Mouse (Mus musculus) embryo, embryonic 10.5 days (tissue): Measurements from ENCODE around the gene Fam221a.
A peak's percentile ranks its signal among the peaks of the same experiment; 100 is the strongest.

Source experiments
- DNase-seq: peaks from one replicate; pipeline ENCODE4 v3.0.0-alpha.2; 2015; ENCODE audit warnings: low spot score

Fam221a gene

DNA sequence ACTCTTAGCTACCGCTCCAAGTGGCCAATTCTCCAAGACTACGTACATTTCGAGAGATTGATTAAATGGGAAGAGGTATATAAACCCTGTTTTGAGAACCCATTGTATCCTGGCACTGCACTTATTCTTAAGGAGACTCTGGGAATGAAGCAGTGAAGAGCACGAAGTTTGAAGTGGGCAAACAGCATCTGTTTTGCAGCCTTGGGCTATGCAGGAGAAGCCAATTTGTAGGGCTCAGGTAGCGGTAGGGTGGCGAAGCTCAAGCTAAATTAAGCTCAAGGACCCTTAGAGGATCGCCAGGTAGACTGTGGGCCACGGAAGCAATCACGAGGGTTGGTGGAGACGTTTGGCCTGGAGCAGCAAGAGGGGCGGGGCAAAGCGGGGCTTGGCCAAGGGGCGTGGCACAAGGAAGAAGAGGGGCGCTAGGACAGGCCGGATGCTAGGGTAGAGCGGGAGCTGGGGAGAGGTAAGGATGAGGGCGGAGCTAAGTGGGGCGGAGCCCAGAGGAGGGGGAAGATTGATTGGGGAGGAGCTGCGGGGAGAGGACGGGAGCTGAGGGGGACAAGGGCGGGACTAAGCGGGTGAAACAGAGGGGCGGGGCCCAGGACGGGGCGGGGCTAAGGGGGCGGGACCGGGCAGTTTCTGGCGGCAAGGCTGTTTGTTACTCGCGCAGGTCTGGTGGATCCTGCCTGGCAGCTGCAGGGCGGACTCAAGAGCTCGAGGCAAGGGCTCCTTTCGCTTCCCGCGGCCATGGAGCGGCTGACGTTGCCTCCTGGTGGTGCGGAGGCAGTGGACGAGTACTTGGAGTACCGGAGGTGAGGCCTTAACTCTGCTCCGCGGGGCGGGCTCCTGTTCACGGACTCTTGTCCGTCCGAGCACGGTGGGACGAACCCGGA, at the start of gene Fam221a:
Gene Fam221a, plus strand, starts transcription at position 581 of the 896 bp plus-strand sequence.
- peak; percentile 97 for DNase-seq

DNA sequence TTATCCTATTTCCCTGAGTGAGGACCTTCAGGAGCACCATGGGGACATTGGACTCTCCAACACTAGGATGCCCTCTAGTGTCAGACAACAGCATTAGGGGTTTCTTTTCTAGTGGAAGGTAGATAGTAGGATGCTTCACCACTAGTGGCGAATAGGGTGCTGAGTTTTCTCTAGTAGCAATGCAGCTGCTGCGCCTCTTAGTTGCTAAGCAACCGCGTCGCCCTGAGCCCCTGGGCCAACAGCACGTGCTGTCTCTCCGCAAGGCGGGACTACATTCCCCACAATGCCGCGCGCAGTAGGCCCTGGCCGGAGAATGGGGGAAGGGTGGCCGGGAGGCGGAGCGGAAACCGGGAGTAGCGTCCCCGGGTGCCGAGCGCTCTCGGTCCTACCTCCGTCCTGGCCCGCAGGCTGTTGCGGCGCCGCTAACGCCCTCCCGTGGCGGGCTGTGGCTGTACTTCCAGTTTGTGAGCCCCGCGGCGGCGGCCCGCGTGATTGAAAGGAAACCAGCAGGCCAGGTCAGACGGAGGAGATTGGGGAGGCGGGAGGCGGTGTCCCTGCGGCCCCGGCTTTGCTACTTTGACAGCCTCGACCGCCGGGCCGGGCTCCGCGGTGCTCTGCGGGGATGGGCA, 48.5 kb upstream of the Fam221a start, which contains the start of gene Ccdc126:
Gene Ccdc126, plus strand, starts transcription at position 309 of the 629 bp plus-strand sequence.
- peak; percentile 99 for DNase-seq

DNA sequence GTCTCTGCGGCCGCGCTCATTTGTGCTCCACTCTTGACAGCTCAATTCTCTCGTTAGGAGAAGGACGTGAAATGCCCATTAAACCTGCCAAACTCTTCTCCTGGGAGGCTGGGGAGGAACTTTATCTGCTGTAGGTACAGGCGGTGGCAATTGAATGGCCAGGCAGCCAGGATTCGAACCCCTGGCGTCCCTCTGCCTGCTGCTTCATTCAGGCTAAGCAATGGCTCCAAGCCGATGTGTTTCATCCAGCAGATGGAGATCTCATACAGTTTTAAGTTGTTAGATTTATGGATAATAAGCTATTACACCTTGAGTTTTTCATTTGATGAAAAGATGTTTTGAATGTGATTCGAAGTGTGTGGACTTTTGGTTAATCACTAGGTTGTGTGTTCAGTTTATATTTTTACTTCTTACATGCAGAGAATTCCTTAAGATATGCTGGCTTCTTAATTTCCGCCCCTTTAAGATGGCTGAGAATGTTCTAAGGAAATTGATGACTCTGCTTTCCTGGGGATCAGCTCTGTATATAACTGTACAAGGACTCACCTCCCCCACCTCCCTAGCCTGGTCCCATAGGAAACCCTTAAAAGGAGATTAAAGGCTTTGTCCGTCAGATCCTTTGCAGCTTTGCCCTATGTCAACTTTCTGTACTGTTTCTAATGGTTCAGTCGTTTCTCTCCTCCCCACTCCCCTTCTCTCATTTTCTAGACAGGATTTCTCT, 47.8 kb upstream of the Fam221a start:
- DNase-seq: peak; percentile 49

DNA sequence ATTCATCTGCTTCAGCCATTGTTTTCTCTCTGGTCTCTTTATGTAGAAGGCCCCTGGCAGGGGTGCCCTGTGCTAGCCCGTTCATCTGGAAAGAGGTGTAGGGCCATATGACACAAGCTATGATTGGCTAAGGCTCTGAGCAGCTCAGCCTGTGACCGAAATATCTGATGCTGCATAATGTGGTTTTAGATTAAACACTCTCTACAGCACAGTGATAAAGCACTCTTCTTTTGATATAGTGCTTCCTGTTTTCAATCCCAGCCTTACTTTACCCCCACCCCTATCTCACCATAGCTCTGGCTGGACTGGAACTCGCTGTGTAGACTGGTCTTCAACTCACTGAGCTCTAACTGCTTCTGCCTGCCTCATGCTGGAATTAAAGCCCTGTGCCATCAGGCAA, 46.2 kb upstream of the Fam221a start:
- DNase-seq: no peak

DNA sequence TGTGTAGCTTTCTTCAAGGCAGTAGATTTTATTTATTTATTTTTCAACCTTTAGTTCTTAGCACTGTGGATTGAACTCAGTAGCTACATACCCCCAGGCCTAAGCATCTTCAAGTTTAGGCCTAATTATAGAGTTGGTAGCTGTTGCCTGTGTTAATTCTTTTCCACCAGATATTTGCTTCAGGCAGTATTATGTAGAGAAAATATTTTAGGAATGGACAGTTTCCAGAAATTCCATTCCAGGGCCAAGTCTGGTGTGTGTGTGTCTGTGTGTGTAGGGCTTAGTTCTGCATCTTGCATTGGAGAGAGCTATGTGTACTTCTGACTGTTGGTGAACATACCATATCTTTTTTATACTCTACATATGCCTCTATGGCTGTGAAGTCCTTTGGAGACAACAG, 45.5 kb upstream of the Fam221a start:
- no peak for DNase-seq

DNA sequence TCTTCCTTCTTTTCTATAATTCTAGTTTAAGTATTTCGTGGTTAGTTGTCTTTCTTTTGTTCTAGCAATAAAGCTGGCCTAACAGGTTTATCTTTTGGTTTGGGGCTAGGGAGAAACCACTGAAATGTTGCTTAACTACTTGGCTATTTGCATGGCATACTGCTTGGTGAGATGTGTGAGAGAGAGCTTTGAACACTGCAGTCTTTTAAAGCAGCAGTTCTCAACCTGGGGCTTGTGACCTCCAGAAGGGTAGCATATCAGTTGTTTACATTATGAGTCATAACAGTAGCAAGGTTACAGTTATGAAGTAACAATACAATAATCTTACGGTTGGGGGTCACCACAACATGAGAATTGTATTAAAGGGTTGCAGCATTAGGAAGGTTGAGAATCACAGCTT, 44.6 kb upstream of the Fam221a start:
- no peak for DNase-seq

DNA sequence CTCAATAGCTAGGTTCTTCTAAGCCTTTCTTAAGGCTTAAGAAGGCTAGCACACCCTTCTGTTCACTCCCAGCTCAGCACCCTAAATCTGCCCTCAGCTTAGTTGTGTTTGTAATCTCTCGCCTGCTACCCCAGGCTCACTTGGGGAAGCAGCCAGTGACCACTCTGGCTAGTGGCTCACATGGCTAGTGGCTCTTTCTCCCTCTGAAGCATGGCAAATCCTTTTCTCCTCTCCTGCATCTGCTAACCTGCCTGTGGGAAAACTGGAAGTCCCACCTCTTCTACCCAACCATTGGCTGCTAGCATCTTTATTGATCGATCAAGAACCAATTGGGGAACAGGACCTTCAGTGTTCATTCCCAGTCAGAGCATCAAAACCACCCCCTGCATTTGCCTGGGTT, 43.0 kb upstream of the Fam221a start:
- DNase-seq: peak; percentile 16

DNA sequence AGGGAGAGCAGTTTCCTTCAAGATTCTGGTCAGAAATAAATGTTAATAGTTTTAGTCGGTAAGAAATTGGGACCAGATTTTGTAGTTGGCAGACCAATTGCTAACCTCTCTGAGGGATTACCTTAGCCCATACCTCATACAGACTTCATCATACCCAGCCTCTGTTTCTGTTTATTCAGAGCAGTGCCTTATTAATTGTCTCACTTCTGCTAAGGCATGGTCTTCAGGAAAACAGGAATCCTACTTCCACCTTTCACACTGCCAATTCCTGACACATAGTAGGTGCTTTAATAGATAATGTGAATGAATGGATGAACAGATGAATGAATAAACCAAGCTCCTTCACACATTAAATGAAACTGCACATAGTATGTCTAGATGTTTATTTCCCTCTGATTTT, 42.2 kb upstream of the Fam221a start:
- DNase-seq: no peak

DNA sequence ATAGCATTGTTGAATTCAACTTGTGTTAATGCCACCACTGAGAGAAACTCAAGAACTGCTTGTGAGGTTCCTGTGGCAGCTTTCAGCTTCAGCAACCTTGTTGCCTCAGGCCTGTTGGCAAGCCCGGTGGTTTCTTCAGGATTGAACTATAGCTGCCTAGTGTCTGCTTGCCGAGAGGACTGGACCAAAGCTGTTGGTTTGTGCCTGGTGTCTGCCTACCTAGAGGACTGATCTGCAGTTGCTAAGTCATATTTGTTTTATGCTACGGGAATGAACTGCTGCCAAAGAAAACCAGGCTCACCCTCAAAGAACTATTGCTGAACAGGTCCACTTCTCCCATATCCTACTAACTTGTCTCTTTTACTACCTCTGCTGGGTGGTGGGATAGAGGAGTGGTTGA, 40.7 kb upstream of the Fam221a start:
- DNase-seq: no peak

DNA sequence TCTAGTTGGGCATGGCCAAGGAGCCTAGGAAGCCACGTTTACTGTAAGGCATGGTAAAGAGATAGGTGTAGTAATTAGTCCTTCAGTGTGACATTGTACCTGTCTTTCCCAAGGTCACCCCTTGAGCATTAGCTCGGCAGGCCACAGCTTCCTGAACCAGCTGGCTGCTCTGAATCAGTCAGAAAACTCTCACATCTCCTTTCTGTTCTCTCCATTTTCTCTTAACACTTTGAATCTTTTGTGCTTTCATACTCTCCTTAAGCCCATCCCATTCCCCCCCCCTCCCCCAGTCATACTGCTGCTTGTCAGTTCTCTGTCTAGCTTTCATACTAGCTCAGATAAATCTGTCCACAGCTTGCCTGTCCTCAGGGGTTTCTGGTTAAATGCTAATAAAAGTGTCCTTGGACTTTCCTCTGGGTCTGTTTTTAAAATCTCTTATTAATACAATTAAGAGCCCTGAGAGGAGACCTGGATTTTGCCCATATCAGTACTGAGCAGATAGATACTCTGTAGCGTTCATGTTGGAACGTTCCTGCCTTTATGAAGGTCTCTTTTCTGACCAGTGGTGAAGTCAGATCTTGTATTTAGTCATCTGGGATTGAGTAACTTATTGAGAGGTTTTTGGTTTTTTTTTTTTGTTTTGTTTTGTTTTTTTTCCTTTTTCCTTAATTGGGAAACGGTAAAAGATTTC, 36.0 kb upstream of the Fam221a start:
- DNase-seq: no peak

DNA sequence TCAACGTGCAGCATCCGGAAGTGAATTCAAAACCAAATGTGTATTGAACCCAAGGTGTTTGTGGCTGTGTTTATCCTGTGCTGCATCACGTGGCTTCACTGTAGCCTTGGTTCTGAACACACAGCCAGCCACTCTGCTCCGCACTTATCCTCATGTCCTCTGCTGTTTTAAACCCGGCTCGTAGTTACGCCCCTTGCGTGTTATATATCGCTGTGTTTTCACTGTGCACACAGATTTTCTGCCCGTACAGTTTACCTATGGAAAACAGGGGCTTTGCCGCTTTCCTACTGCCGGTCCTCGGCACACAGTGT, 35.5 kb upstream of the Fam221a start:
- DNase-seq: no peak

DNA sequence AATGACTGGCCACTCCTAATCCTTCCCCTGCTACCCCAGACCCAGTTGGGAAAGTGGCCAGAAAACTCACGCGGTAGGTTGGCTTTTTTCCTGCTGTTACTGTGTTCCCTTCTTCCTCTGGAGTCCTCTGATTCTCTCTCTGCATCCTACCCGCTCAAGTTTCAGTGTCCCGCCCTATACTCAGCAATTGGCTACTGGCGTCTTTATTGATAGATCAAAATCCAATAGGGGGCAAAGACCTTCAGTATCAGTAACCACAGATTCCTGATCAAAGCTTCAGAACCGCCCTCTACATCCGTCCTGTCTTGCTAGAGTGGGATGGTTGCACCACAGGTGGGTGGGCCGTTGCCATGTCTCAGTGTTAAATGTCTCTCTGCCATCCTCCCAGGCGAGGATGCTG, 29.0 kb upstream of the Fam221a start:
- DNase-seq: peak; percentile 62

DNA sequence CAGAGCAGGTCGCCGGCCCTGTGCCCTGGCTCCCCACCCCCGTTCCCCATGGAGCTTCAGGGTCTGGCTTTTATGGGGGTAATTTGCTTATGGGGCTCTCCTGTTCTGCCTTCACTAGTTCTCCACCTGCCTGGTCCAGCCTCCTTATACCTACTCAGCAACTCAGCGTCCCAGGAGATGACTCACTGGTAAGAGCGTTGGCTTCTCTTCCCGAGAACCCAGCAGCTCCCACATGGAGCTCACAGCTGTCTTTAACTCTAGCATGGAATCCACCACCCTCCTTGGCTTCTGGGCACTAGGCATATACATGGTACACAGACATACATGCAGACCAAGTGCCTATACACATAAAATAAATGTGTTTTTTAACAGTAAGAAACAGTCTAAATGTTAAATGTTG, 28.4 kb upstream of the Fam221a start:
- DNase-seq: no peak

DNA sequence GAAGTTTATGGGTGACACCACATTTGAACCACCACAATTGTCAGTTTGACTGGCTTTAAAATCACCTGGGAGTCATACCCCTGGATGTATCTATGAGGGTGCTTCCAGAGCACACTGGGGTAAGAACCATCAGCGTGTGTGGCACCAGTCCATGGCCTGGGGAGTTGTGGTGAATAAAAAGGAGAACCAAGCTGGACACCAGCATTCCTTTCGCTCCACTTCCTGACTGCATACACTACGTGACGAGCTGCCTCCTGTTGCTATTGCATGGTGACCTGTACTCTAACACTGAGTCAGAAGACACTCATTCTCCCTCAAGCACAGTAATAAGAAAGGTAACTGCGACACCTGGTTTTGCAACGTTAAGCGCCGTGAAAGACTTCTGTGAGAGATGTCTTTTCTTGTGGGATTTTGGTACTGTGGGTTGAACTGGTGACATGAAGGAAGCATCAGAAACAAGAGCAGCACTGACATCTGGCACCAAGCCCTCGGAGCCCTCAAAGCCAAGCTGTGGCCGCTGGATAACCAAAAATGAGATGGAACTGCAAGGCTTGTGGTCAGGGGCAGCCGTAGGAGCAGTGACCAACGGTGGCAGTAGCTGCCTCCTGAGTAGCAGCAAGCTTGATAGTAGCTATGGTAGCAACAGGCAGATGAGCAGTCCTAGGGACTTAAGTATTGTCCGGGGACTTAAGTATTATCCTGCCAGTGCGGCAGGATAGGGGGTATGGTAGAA, 23.6 kb upstream of the Fam221a start:
- no peak for DNase-seq

DNA sequence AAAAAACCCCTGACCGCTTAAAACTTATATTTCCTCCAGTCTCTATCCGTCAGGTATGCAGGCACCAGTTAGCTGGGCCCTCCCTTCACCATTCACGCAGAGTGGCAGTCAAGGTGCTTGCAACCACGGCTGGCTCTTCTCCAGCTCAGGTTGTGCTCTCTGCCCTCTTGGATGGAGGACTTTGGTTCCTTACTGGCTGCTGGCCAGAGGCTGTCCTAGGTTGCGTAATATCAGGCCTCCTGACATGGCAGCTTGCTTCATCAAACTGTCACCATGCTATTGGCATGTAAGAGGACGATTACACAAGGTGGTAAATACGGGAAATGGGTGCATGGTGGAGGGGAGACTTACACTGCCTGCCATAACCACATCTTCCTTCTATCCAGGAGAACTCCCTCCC, 17.7 kb upstream of the Fam221a start:
- DNase-seq: no peak

DNA sequence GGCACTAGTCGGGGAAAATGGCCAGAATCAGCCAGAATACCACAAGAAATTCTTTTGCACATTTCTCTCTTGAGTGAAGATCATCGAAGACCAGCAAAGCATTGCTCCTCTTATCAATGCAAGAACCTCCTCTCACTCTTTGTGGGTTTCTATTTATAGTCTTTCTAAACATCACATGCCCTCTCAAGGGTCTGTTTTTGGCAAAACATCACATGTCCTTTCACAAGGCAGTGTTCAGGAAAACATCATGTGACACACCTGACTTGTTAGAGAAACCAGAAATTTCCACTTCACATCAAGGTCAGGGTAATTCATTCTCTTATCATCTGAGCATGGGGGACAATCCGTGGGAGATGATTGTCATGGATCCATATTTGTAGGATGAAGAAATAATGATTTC, 12.9 kb upstream of the Fam221a start:
- no peak for DNase-seq

DNA sequence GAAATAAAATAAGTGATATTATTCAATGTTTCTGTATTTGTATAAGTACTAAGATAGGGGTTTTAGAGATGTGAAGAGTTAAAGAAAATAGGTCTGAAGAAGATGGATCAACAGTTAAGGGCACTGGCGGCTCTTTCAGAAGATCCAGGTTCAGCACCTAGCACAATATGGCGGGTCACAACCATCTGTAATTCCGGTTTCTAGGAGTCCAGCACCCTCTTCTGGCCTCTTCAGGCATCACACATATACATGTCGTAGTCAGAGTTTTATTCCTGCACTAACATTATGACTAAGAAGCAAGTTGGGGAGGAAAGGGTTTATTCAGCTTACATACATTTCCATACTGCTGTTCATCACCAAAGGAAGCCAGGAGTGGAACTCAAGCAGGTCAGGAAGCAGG, 12.4 kb upstream of the Fam221a start:
- DNase-seq: no peak

DNA sequence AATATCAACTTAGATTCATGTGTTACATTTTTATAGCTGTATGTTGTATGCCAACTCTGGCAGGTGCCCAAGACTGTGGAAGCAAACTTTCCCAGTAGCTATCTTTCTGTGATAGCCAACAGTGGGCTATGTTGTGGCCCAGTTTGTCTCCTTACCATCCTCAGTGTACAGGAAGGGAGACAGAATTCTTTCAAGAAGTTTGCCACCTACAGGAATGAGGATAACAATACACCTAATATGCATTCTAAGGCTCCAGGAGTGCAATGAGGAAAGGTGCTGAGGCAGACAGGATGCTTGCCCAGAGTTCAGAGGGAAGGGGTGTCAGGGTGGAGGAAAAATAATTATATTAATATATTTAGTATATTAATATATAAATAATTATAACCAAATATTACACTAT, 7.1 kb upstream of the Fam221a start:
- DNase-seq: no peak

DNA sequence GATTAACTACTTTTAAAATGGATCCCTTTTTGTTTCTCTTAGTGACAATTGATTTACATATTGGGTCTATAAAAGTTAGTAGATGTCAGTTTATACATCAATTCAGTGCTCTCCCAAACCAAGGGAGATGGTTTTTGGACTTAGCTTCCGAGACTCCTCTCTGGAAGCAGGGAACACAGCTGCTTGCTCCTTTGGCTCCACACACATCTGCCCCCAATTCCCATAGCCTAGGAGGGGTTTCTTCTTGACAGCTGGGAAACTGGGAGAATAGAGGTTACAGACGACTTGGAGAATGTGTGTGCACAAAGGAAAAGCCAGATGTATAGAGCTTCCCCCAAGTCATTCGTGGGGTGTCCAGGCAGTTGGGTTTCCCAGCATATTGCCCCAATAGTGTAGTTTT, 673 bp downstream of the Fam221a start:
- DNase-seq: no peak

DNA sequence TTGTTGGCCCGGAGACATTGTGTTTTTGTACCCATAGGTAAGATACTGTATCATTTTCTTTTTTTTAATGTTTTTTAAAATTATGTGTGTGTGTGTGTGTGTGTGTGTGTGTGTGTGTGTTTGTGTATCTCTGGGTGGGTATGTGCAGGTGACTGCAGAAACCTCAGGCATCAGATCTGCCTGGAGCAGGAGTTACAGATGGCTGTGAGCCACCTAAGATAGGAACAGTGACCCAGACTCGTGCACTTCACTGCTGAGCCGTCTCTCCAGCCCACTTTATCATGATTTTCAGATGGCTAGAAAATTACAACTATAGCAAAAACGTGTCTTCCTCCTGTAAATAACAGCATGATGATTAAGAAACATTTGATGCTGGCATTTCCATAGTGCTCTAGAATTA, 5.2 kb downstream of the Fam221a start:
- no peak for DNase-seq

DNA sequence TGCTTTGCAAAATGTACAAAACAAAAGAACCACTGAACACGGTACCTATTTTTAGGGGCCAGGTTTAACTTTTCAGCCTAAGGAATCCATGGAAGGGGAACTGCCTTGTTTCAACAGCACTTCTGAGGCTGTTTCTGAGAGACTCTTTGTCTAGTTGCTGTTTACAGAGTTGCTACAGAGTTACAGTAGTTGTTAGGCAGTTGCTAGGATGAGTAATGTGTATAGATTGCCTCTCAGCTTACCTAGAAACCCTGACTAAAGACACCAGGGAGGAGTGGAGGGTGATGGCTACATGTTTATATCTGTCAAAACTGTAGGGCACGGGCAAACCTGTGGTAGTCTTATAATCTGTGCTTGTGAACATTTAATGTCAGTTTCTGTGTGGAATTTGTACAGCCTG, 6.4 kb downstream of the Fam221a start:
- no peak for DNase-seq

DNA sequence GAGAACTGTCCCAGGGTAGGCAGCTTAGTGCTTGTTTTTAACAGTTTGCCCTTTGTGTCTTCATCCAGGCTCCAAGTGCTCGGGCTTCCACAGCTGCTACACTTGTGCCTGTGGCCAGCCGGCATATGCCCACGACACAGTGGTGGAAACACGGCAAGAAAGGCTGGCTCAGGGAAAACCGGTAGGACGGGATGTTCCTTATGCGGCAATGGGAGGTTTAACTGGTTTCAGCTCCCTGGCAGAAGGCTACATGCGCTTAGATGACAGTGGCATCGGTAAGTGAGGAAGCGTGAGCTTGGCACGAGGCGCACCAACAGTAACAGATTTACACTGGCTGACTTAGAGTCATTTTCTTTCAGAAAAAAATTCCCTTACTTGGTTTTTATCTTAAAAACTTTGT, 10.8 kb downstream of the Fam221a start:
- DNase-seq: no peak
